Mouse (Mus musculus): ENCODE results near the gene R3hdm1.

Gene R3hdm1

DNA sequence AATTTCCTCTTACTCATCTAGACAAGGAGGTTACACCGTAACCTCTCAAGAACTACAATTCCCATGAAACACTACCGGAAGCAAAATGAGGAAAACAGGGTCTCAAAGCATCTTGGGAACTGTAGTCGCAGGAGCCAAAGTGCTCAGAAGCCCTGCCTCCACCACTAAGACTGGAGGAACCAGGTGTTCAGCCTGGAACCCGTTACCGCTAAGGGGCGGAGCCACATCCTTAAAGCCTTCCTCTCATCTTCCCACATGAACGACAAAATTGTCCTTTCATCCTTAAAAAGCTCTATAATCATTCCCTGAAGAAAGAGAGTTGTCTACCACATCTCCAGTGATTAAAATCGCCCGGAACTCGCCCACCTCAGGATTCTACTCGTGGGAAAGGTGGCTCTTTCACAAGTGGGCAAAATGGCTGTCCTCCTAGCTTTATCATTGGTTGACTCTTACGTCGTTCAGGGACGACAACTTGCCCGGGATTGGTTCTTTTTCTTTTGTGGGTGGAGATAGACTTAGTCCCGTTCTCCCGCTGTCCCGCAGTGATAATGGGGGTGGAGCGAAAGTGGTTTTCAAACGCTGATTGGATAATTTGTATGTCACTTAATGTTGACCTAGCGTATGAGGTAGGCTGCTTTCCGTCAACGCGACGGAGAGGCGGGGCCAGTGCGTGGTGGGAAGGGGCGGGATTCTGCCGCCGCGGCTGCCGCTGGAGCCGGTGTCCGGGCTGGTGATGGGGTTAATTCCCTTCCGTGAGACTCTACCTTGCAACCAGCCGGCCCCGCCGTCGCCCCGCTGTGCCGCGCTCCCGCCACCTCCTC is at the start of gene R3hdm1, which contains the start of gene Zranb3:
R3hdm1 (plus strand) TSS at position 661 of the 821 bp plus-strand sequence.
Zranb3 (minus strand) TSS at position 407 of the 821 bp plus-strand sequence.
- DNase-seq (ENCODE audit: low spot score), result peak; percentile 100

DNA sequence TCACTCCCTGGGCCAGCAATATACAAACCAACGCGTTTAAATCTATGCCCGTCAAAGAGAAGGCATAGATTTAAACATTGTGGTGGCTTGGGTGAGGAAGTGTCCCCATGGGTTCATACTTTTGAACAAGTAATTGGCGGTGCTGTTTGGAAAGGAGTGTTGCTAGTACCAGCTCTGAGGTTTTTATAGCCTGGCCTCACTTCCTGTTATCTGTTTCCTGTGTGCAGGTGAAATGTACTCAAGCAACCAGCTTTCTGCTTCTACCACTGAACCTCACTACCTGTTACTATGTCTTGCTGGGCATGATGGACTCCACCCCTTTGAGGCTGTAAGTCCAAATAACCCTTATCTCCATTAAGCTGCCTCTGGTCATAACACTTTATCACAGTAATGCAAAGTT is 45.8 kb upstream of the R3hdm1 start:
- no peak for DNase-seq (ENCODE audit: low spot score)

GRCm38 (mm10) chr1:128058625-128059024 is 44.5 kb upstream of the R3hdm1 start:
- no peak for DNase-seq (ENCODE audit: low spot score)

DNA sequence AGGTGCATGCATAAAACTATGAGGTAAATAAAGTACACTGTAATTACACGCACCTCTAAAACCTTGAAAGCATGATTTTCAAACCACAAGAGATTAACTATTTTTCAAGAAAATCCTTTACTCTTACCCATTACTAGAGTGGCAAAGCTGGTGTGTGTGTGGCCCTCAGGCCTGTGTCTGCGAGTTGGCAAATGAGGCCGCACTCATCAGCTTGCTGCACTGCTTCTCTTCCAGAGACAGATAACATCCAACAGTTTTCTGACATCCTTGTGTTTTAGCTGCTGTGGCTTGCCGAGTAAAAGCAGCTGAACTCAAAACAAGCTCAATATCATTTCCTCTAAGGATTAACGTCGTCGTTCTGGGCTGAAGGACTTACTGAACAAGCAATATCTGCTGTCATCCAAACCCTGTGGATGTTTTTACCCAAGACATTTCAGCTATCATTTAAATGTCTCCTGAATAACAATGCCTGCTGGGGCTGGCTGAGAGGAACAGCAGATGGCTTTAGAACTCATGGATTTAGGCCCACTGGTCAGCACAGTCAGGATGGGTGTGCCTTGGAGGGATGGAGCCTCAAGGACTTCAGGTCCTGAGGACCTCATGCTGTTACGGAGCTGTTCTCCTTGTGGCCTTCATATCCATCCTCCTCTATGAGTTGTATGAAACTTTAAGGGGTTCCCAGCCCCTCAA is 42.3 kb upstream of the R3hdm1 start:
- DNase-seq (ENCODE audit: low spot score), result no peak

DNA sequence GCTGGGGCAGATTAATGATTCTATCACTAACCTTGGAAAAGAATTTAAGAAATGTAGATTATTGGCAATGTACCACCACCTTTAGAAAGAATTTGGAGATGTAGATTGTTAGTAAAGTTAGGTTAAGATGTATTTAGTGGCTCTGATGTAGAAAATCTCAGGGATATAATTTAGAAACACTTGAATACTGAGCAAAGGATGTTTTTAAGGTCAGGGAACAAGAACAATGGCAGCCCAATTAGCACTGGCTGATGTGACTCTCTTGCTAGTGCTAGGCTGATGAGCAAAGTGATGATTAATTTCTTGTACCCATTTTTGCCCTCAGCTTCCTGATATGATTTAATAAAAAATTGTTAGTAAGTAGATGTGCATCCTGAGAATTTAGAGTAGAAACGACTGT is 41.7 kb upstream of the R3hdm1 start:
- DNase-seq (ENCODE audit: low spot score), result no peak

DNA sequence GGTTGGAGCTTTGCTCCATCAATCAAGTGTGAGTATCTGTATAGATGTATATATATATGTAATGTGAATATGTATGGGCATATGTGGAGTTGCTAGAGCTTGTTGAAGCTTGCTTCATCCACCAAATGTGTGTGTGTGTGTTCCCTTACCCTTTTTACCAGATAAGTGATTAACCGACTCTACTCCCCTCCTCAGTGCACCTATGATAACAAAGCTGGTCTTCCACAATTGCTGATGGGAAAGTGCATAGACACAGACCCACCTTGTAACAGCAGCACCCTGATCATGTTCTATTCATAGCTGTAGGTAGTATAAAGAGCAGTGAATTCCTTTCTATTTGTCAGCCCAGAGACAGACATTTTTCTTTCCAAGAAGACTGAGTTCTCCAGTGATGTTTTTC is 40.9 kb upstream of the R3hdm1 start:
- DNase-seq (ENCODE audit: low spot score), result no peak

DNA sequence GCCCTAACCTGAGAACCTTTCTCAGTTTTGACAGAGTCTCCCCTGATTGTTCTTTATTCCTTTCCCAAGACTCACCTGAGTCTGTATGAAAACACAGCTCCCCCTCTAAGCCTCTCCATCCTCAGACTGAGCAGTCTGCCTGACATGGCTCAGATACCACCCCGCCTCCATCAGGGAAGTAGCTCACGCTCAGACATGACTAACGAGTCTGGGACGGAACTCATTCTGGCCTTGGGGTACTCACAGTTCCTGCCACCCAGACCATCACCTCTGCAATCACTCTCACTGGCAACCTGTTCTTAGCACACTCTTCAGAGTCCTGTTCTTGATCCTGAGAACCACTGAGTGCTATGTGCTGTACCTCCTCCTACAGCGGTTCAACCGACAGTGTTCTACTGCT is 38.4 kb upstream of the R3hdm1 start:
- no peak for DNase-seq (ENCODE audit: low spot score)

GRCm38 (mm10) chr1:128068945-128069397 is 34.1 kb upstream of the R3hdm1 start:
- DNase-seq (ENCODE audit: low spot score), result no peak

DNA sequence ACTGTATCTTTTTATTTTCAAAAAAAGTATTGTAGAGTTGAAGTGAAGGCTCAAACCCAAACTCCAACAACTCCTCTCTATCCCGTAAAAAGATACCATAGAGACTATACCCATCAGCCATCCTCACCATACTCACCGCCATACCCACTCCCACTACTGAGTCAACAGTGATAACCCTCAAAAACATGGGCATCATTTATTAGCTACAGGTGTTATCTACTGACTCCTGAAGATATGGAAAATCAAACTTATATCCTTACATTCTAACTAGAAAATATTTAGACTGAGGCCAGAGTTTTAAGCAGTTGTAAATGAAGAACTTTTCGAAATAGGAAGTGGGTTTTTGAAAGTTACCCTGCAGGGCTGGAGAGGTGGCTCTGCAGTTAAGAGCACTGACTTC is 33.1 kb upstream of the R3hdm1 start:
- no peak for DNase-seq (ENCODE audit: low spot score)

DNA sequence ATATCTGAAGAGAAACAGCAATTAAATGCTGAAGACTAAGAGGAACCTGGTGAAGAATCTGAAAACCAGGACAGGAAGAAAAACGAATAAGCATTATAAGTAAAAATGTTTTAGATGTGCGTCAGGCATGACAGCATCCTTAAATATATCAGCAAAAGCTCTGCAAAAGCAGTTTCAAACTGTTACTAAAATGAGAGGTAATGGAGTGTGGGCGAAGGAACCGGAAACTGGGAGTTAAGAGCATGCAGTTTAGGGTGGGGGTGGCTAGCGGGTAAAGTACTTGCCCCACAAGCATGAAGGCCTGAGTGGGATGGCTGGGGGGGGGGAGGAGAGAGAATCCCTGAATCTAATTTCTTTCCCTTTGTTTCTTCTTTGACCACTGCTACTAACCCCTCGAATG is 30.1 kb upstream of the R3hdm1 start:
- DNase-seq (ENCODE audit: low spot score), result no peak

- no peak for DNase-seq (ENCODE audit: low spot score)
These were observed 26.2 kb upstream of the R3hdm1 start for GRCm38 (mm10) chr1:128076791-128077479.

GRCm38 (mm10) chr1:128077788-128078187 is 25.3 kb upstream of the R3hdm1 start:
- no peak for DNase-seq (ENCODE audit: low spot score)

DNA sequence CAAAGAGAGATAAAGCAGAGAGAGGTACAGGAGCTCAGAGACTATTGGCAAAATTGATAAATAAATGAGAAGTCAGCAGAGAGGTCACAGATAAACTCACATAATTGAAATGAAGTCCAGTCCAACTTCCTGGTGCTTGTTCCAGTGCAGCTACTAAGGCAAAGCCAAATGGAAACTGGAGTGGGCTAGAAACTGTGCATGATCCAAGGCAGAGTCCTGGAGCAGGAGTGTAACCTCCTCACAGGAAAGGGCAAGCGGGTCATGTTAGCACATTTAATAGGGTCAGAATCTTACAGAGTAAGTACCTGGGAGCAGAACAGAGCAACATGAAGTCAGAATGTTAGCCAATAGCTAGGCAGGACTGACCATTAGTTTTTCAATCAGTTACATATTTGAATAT is 24.5 kb upstream of the R3hdm1 start:
- no peak for DNase-seq (ENCODE audit: low spot score)

DNA sequence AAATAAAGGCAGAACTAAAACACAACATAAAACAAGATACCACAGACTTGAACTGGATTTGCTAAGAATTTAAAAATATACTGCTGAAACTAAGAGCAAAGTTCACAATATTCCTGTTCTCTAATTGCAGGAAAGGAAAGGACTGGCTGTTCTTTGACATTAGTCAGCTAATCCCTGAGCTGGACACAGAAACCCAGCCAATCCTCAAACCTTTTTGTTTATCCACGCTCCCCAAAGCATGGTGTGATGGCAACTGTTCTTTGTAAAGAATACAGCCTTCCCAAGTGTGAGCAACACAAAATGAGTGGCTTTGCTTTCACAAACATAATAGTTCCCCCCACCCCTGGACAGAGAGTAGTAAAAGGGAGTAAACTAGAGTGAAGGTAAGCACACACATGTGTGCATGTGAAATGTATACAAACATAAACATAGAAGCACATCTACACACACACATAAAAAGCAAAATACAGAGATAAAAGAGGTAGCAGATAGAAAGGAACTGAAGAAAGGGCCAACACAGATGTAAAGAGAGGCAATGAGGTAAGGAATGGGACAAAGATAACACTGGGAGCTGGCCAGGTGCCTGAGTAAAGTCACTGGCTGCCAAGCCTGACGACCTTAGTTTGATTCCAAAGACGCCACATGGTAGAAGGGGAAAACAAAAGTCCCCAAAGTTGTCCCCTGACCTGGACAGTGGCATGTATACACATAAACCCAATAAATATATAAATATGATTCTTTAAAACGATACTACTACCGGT is 22.0 kb upstream of the R3hdm1 start:
- no peak for DNase-seq (ENCODE audit: low spot score)

DNA sequence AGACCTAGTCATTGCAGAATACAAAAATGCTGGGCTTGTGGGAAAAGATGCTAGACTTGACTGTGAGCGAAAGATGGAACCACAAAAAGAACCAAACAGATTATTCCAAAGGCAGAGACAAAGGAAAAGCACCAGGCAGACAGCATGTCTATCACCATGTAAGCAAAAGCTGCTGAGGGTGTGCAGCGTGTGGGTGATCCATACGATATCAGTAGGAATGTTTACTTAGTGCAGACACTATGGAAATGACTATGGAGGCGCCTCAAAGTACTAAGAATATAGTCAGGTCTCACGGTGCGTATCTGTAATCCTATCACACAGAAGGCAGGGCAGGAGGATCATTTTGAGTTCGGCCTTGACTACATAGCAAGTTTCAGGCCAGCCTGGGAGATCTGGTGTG is 21.2 kb upstream of the R3hdm1 start:
- DNase-seq (ENCODE audit: low spot score), result no peak

GRCm38 (mm10) chr1:128082800-128083199 is 20.3 kb upstream of the R3hdm1 start:
- DNase-seq (ENCODE audit: low spot score), result no peak

- DNase-seq (ENCODE audit: low spot score), result no peak
These were observed 8.4 kb upstream of the R3hdm1 start for GRCm38 (mm10) chr1:128094686-128095085.

GRCm38 (mm10) chr1:128098309-128098708 is 4.8 kb upstream of the R3hdm1 start:
- DNase-seq (ENCODE audit: low spot score), result no peak

- DNase-seq (ENCODE audit: low spot score), result peak; percentile 62
These were observed 855 bp upstream of the R3hdm1 start for GRCm38 (mm10) chr1:128102251-128102640.

GRCm38 (mm10) chr1:128103520-128104088 is 503 bp downstream of the R3hdm1 start:
- DNase-seq (ENCODE audit: low spot score), result no peak

- DNase-seq (ENCODE audit: low spot score), result no peak
These were observed 18.0 kb downstream of the R3hdm1 start for GRCm38 (mm10) chr1:128120913-128121627.

Measured in testis, postnatal 14 days (tissue).